Mouse (Mus musculus) adrenal gland, postnatal 4 days (tissue): ENCODE measurements at regions not wholly inside any gene's neighbourhood (a gene's known extent, or its start where the extent isn't known, plus 50 kb on each side); places are given as distances from the start of the nearest gene placed in this dataset.

Source experiments
- DNase-seq, 2 experiments: peaks; one replicate each; pipeline ENCODE4 v3.0.0; 2021 to 2022; ENCODE audit warnings: low spot score in 2 of 2, mixed read lengths in 2 of 2

GRCm38 (mm10) chr5:16424745-16425144 is 128.6 kb upstream of the Hgf start:
- no peak for DNase-seq

DNA sequence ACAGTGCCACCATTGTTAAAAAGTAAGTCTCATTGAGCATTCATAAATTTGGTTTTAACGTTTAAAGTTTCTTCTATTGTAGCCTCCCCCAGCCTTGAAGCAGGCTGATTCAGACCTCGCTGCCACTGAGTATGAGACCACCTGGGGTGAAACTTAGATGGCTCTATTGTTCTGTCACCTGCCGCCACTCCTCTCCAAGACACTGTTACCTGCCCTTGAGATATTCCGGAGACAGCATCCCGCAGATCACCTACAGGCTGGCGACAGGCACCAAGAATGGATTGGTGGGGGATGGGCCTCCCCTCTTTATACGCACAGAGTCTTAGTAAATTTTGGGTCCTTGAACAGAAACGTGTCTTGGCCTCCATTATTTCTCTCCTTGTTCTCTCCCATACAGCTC is 128.0 kb upstream of the Hgf start:
- no peak for DNase-seq

GRCm38 (mm10) chr5:16426306-16426705 is 127.0 kb upstream of the Hgf start:
- DNase-seq: no peak

GRCm38 (mm10) chr5:16434586-16434985 is 118.7 kb upstream of the Hgf start:
- no peak for DNase-seq

- no peak for DNase-seq
These were observed 108.2 kb upstream of the Hgf start for GRCm38 (mm10) chr5:16445056-16445455.

GRCm38 (mm10) chr5:16446977-16447376 is 106.3 kb upstream of the Hgf start:
- DNase-seq: no peak

GRCm38 (mm10) chr5:16461795-16462194 is 91.5 kb upstream of the Hgf start:
- DNase-seq: no peak

DNA sequence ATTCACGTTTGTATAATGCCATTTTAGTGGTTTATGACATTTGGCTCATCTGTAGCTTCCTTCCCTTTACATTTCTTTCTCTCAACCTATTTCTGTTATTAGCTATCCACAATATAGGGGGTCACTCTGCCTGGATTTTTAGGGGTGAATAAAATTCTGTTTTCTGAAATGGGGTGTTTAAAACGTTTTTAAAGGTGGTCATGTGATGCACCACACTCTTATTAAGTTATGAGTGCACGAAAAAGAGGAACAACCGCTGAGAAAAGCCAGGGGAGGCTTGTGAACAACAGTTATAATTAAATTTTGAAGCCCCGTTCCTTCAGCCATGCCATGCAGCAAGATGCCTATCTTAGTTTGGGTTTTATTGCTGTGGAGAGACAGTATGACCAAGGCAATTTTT is 87.0 kb upstream of the Hgf start:
- DNase-seq: no peak

DNA sequence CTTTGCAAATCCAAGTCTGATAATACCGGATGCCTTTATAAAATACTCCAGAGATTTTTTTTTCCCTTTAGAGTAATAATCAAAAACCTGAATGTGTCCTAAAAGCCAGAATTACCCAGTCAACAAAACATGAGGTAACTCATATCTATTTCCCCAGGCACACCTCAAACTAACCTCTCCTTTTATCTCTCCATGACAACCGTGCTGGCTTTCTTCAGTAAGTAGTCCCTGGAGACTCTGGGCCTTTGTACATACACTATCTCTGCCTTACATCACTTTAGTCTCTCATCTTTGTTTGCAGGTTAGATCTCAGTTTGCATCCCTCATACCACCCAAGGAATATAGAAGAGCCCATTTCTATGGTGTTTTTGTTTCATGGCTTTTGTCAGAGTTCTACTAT is 84.7 kb upstream of the Hgf start:
- DNase-seq: no peak

GRCm38 (mm10) chr5:16469221-16469620 is 84.1 kb upstream of the Hgf start:
- DNase-seq: no peak

- DNase-seq: peak in 1 of 2 experiments; percentile 16
These were observed 83.5 kb upstream of the Hgf start for GRCm38 (mm10) chr5:16469644-16470275.

GRCm38 (mm10) chr5:16470366-16470982 is 82.8 kb upstream of the Hgf start:
- DNase-seq: peak in 1 of 2 experiments; percentile 3

DNA sequence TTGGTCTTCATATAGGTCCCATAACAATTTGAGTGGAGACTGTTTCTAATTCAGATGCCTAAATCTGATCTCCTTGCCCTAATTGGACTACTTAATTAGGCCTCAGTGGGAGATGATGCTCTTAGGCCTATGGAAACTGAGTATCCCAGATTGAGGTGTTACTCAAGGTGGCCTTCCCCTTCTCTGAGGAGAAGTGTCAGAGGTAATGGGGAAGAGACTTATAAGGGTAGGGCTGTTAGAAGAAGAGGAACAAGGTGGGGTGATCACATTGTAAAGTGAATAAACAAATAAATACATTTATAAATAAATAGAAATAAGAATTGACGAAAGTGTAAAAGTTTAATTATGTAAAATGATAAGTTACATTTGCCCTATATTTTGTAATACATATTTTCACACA is 65.3 kb upstream of the Hgf start:
- no peak for DNase-seq

- no peak for DNase-seq
These were observed 63.5 kb upstream of the Hgf start for GRCm38 (mm10) chr5:16489803-16490202.

- DNase-seq: no peak
These were observed 53.4 kb upstream of the Hgf start for GRCm38 (mm10) chr5:16499891-16500290.
